ENCODE assay signal across 8 mouse cellular contexts in the genomic region with DNA sequence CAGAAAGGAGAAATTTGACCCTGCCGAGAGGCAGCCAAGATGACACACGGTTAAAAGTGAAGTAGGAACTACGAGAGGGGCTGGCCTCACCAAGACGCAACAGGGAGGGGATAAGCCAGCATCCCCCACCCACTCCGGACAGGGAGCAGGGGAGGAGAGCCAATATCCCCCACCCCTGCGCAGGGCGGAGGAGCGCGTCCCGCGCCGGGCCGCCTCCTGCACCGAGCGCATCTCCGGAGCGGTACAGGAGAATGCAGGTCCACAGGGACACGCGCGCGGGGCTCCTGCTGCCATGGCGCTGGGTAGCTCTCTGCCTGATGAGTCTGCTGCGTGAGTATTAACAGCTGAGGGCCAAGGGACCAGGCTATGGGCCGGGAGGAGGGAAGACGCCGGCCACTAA. TPM values are rescaled to one million over a fixed set of nuclear protein-coding genes. Genes with fewer than 3 reads are reported as not detected.
DNase-seq lines count a peak whose midpoint lies in the region; ATAC-seq lines count a peak whose summit lies in the region.

A gene (plus strand): TSS at position 105 of the 400 bp plus-strand sequence.

- peaks cover 8% of the 10 kb centered on the region for H3K4me1 ChIP-seq in forebrain, embryonic 16.5 days (replicated peaks; ENCODE audit: control insufficient read depth, insufficient read depth, low read length)
- peaks cover 8% of the 10 kb centered on the region; the same call in 1 of the 2 replicates for H3K4me1 ChIP-seq in lung, embryonic 16.5 days (replicated peaks; ENCODE audit: control insufficient read depth, insufficient read depth, low read length)

- peak within 1 kb of the TSS; percentile 42 for H3K4me3 ChIP-seq in forebrain, embryonic 16.5 days (replicated peaks; ENCODE audit: low read length)
- peak within 1 kb of the TSS; percentile 62 for H3K4me3 ChIP-seq in lung, embryonic 16.5 days (ENCODE audit: low read length)

- H3K27ac ChIP-seq in forebrain, embryonic 16.5 days (ENCODE audit: low read length) = no peak within 1 kb of the TSS
- peak within 1 kb of the TSS; percentile 75 for H3K27ac ChIP-seq in lung, embryonic 16.5 days (ENCODE audit: low read length)

- H3K4me2 ChIP-seq in forebrain, embryonic 16.5 days (ENCODE audit: low read length) = peak within 1 kb of the TSS; percentile 66
- H3K4me2 ChIP-seq in lung, embryonic 16.5 days (ENCODE audit: low read depth, low read length) = peak within 1 kb of the TSS; percentile 79

- H3K36me3 ChIP-seq in forebrain, embryonic 16.5 days (ENCODE audit: control insufficient read depth, insufficient read depth) = no peaks in the 10 kb centered on the region
- no peaks in the 10 kb centered on the region for H3K36me3 ChIP-seq in lung, embryonic 16.5 days (ENCODE audit: control insufficient read depth, insufficient read depth, low read length)

- peak; percentile 52; the same call in 1 of the 2 replicates for ATAC-seq in forebrain, embryonic 16.5 days
- ATAC-seq in hematopoietic stem cell, adult 5-6 weeks (replicated peaks in 1 of 2; ENCODE audit: insufficient read depth in 1 of 2, low FRiP score in 2 of 2, low TSS enrichment in 1 of 2, low read depth in 1 of 2, poor library complexity in 2 of 2, severe bottlenecking in 2 of 2) = peak; percentile 83 to 86
- peak; percentile 99 for ATAC-seq in lung, embryonic 16.5 days (ENCODE audit: low read depth)
- no peak for ATAC-seq in erythroblast, adult 5-6 weeks (replicated peaks; ENCODE audit: low FRiP score, poor library complexity, severe bottlenecking)

- 1% methylated on average over 26 of the region's 26 CpGs for WGBS in forebrain, embryonic 16.5 days
- under 1% methylated on average over 26 of the region's 26 CpGs for WGBS in lung, embryonic 16.5 days

- H3K9me3 ChIP-seq in forebrain, embryonic 16.5 days (ENCODE audit: control insufficient read depth, low read length) = no peaks in the 10 kb centered on the region
- no peaks in the 10 kb centered on the region for H3K9me3 ChIP-seq in lung, embryonic 16.5 days (ENCODE audit: control insufficient read depth, low read length)

- DNase-seq in urinary bladder, adult 2 months (ENCODE audit: low spot score) = peak; percentile 33
- DNase-seq in urinary bladder, postnatal 10 days (ENCODE audit: low spot score) = no peak
- DNase-seq in layer of hippocampus, adult 9-11 months = peak; percentile 51
- peak; percentile 45 for DNase-seq in ovary, postnatal 10 days (ENCODE audit: low spot score)

- peak within 1 kb of the TSS; percentile 47 for H3K9ac ChIP-seq in forebrain, embryonic 16.5 days (replicated peaks; ENCODE audit: low read depth, low read length)
- H3K9ac ChIP-seq in lung, embryonic 16.5 days (ENCODE audit: low read length) = peak within 1 kb of the TSS; percentile 77

- H3K27me3 ChIP-seq in forebrain, embryonic 16.5 days (replicated peaks; ENCODE audit: control insufficient read depth, insufficient read depth, low read length) = peaks cover 8% of the 10 kb centered on the region; the same call in 1 of the 2 replicates
- peaks cover 4% of the 10 kb centered on the region; the same call in 1 of the 2 replicates for H3K27me3 ChIP-seq in lung, embryonic 16.5 days (ENCODE audit: control insufficient read depth, insufficient read depth, low read depth, low read length)

RNA-seq across cellular contexts. Expression of the gene that starts here (rescaled TPM):
- polyA plus RNA-seq in urinary bladder, adult 2 months (2012; rRNA removed) = 234 and 240 TPM in 2 replicates
- 25.7 and 30.5 TPM in 2 replicates for polyA plus RNA-seq in forebrain, embryonic 16.5 days (2015; fragmentation: Nextera tagmentation; extraction: Ambion mirVana)
- total RNA-seq in hematopoietic stem cell, adult 5-6 weeks (2017) = 809 and 896 TPM in 2 replicates
- polyA plus RNA-seq in lung, embryonic 16.5 days (2015; fragmentation: Nextera tagmentation; extraction: Ambion mirVana) = 205 and 212 TPM in 2 replicates
- total RNA-seq in erythroblast, adult 5-6 weeks (2015; ENCODE audit: low replicate concordance) = 14.0 and 14.8 TPM in 2 replicates
- 5.2 and 8.3 TPM in 2 replicates for total RNA-seq in erythroblast, adult 5-6 weeks (2017; ENCODE audit: low replicate concordance)

Comparison
In these comparisons a context has a peak if more than half of its experiments do, and no peak if none do; other contexts are left out.
1. RNA of the gene that starts here (total RNA-seq): 809 to 896 TPM in hematopoietic stem cell, adult 5-6 weeks; 5.2 to 14.8 TPM in erythroblast, adult 5-6 weeks; every median in the first group is over 10 times any median in the second.